Mouse (Mus musculus): Measurements from ENCODE around the gene Cep57. TPM values are rescaled to one million over a fixed set of nuclear protein-coding genes. Genes with fewer than 3 reads are reported as not detected.

Cep57 gene
- polyA plus RNA-seq (2012) = 11.9 and 14.2 TPM in 2 replicates

GRCm38 (mm10) chr9:13826832-13827405 is at the start of gene Cep57:
Gene Cep57, minus strand, starts transcription at chr9:13827107.

GRCm38 (mm10) chr9:13827406-13828086 is 639 bp upstream of the Cep57 start, which contains the start of gene Fam76b:
Gene Fam76b, plus strand, starts transcription at chr9:13827716.

Other genes with a start within 250 kb of the Cep57 start
- 8.1 and 9.9 TPM in 2 replicates for gene Mtmr2, start 78.7 kb downstream of the Cep57 start, polyA plus RNA-seq (2012)
- 17.2 and 17.4 TPM in 2 replicates for gene Fam76b, start 609 bp upstream of the Cep57 start, polyA plus RNA-seq (2012)